Comparison of ENCODE assay signal across 9 mouse cellular contexts in genomic region chr17:65961606-65962136, GRCm38 (mm10). TPM values are rescaled to one million over a fixed set of nuclear protein-coding genes. Genes with fewer than 3 reads are reported as not detected.
DNase-seq lines count a peak whose midpoint lies in the region; ATAC-seq and TF ChIP-seq lines count a peak whose summit lies in the region.
"Had no signal": no experiment of that assay in that cellular context is flagged by ENCODE, and none has a peak within 500 bp of the region (broad histone marks: within the 10 kb centered on the region; RNA-seq: fewer than 3 reads in every experiment).

No protein-coding gene starts in this region.

- H3K36me3 ChIP-seq in hindbrain, postnatal 0 days (ENCODE audit: insufficient read depth, low read length) = no peaks in the 10 kb centered on the region
- no peaks in the 10 kb centered on the region for H3K36me3 ChIP-seq in hindbrain, embryonic 12.5 days
- no peaks in the 10 kb centered on the region for H3K36me3 ChIP-seq in embryonic facial prominence, embryonic 15.5 days
- H3K36me3 ChIP-seq: heart, embryonic 15.5 days; midbrain, embryonic 12.5 days had no signal

- TF ChIP-seq CTCF in hindbrain, postnatal 0 days (IDR thresholded peaks at IDR 0.05; ENCODE audit: low read depth) = no peak

- H3K27me3 ChIP-seq in hindbrain, postnatal 0 days (ENCODE audit: insufficient read depth, low read length) = no peaks in the 10 kb centered on the region
- no peaks in the 10 kb centered on the region for H3K27me3 ChIP-seq in hindbrain, embryonic 12.5 days
- H3K27me3 ChIP-seq in embryonic facial prominence, embryonic 15.5 days = no peaks in the 10 kb centered on the region
- H3K27me3 ChIP-seq: heart, embryonic 15.5 days; midbrain, embryonic 12.5 days had no signal

- H3K4me3 ChIP-seq in hindbrain, postnatal 0 days (ENCODE audit: low read length) = no peak overlapping the region
- H3K4me3 ChIP-seq in hindbrain, embryonic 12.5 days = no peak overlapping the region
- H3K4me3 ChIP-seq in embryonic facial prominence, embryonic 15.5 days (replicated peaks) = no peak overlapping the region
- H3K4me3 ChIP-seq: heart, embryonic 15.5 days; midbrain, embryonic 12.5 days had no signal

- no peak overlapping the region for H3K27ac ChIP-seq in hindbrain, postnatal 0 days
- H3K27ac ChIP-seq in hindbrain, embryonic 12.5 days = no peak overlapping the region
- no peak overlapping the region for H3K27ac ChIP-seq in embryonic facial prominence, embryonic 15.5 days (replicated peaks)
- H3K27ac ChIP-seq: heart, embryonic 15.5 days; midbrain, embryonic 12.5 days had no signal

- no peak overlapping the region for H3K4me2 ChIP-seq in hindbrain, postnatal 0 days (ENCODE audit: low read depth, low read length)
- no peak overlapping the region for H3K4me2 ChIP-seq in hindbrain, embryonic 12.5 days (replicated peaks)
- H3K4me2 ChIP-seq in embryonic facial prominence, embryonic 15.5 days (replicated peaks) = no peak overlapping the region
- H3K4me2 ChIP-seq: heart, embryonic 15.5 days; midbrain, embryonic 12.5 days had no signal

- H3K9me3 ChIP-seq in hindbrain, postnatal 0 days (ENCODE audit: low read length) = no peaks in the 10 kb centered on the region
- H3K9me3 ChIP-seq in hindbrain, embryonic 12.5 days (replicated peaks) = no peaks in the 10 kb centered on the region
- H3K9me3 ChIP-seq in embryonic facial prominence, embryonic 15.5 days (replicated peaks) = no peaks in the 10 kb centered on the region
- H3K9me3 ChIP-seq: heart, embryonic 15.5 days; midbrain, embryonic 12.5 days had no signal

- 0 out of 2 replicates have a peak, but pooled peaks have one; percentile 43 for ATAC-seq in hindbrain, postnatal 0 days
- no peak for ATAC-seq in hindbrain, embryonic 12.5 days (ENCODE audit: low FRiP score)
- peak; percentile 89 for ATAC-seq in CD4-positive, CD25-positive, alpha-beta regulatory T cell, adult 4 months
- ATAC-seq in embryonic facial prominence, embryonic 15.5 days (ENCODE audit: insufficient number of reproducible peaks, low FRiP score, low TSS enrichment, low read depth) = peak; percentile 41; the same call in 1 of the 2 replicates

- WGBS in hindbrain, postnatal 0 days = 86% methylated on average over 2 of the region's 2 CpGs
- 86% methylated on average over 2 of the region's 2 CpGs for WGBS in hindbrain, embryonic 12.5 days
- WGBS in embryonic facial prominence, embryonic 15.5 days = 75% methylated on average over 2 of the region's 2 CpGs

- DNase-seq in hindbrain, postnatal 0 days (ENCODE audit: low spot score) = no peak
- peak; percentile 66 for DNase-seq in naive thymus-derived CD4-positive, alpha-beta T cell, adult 2 months (ENCODE audit: low read depth)
- no peak for DNase-seq in layer of hippocampus, postnatal 36 days
- no peak for DNase-seq in urinary bladder, postnatal 10 days (ENCODE audit: low spot score)

- no peak overlapping the region for H3K9ac ChIP-seq in hindbrain, postnatal 0 days (replicated peaks; ENCODE audit: low read length)
- no peak overlapping the region for H3K9ac ChIP-seq in hindbrain, embryonic 12.5 days
- no peak overlapping the region for H3K9ac ChIP-seq in embryonic facial prominence, embryonic 15.5 days
- H3K9ac ChIP-seq: heart, embryonic 15.5 days; midbrain, embryonic 12.5 days had no signal

- no peaks in the 10 kb centered on the region for H3K4me1 ChIP-seq in hindbrain, postnatal 0 days (ENCODE audit: insufficient read depth, low read length)
- no peaks in the 10 kb centered on the region for H3K4me1 ChIP-seq in hindbrain, embryonic 12.5 days
- 0 out of 2 replicates have a peak, but pooled peaks cover 11% of the 10 kb centered on the region for H3K4me1 ChIP-seq in embryonic facial prominence, embryonic 15.5 days
- H3K4me1 ChIP-seq: midbrain, embryonic 12.5 days had no signal

RNA-seq across cellular contexts. Expression of gene Twsg1, which starts 10.6 kb away (rescaled TPM):
- 39.8 and 45.4 TPM in 2 replicates for total RNA-seq in hindbrain, postnatal 0 days (2014; rRNA removed)
- polyA plus RNA-seq in hindbrain, postnatal 0 days (2015; fragmentation: Nextera tagmentation; extraction: Ambion mirVana) = 45.4 and 45.7 TPM in 2 replicates
- polyA plus RNA-seq in hindbrain, embryonic 12.5 days (2016; fragmentation: Nextera tagmentation; extraction: Ambion mirVana) = 100 and 108 TPM in 2 replicates
- polyA plus RNA-seq in CD4-positive, CD25-positive, alpha-beta regulatory T cell, adult 4 months (2017; shearing (Covaris generic)) = 10 to 100 TPM; 27.0 to 31.0 TPM
- 152 and 154 TPM in 2 replicates for polyA plus RNA-seq in embryonic facial prominence, embryonic 15.5 days (2015; fragmentation: Nextera tagmentation; extraction: Ambion mirVana)
- 10 to 100 TPM; 27.8 to 28.5 TPM for total RNA-seq in layer of hippocampus, postnatal 36 days (2021)
